Comparison of ENCODE assay signal across 22 mouse cellular contexts in genomic region chr8:70467907-70468306, GRCm38 (mm10). TPM values are rescaled to one million over a fixed set of nuclear protein-coding genes. Genes with fewer than 3 reads are reported as not detected.
DNase-seq lines count a peak whose midpoint lies in the region; ATAC-seq and TF ChIP-seq lines count a peak whose summit lies in the region.
"Had no signal": no experiment of that assay in that cellular context is flagged by ENCODE, and none has a peak within 500 bp of the region (broad histone marks: within the 10 kb centered on the region; RNA-seq: fewer than 3 reads in every experiment).

No protein-coding gene starts in this region.

- H3K27ac ChIP-seq in heart, adult 2 months = peak overlapping the region; percentile 71; the same call in 1 of the 2 replicates
- no peak overlapping the region for H3K27ac ChIP-seq in kidney, embryonic 16.5 days (ENCODE audit: low read length)
- H3K27ac ChIP-seq in liver, adult 2 months (replicated peaks; ENCODE audit: insufficient read depth, low read depth, low read length) = no peak overlapping the region
- H3K27ac ChIP-seq: hindbrain, embryonic 14.5 days had no signal

- TF ChIP-seq EP300 in heart, adult 2 months (IDR thresholded peaks at IDR 0.05; ENCODE audit: insufficient read depth, low read depth, low read length) = no peak

- peaks cover 37% of the 10 kb centered on the region for H3K4me1 ChIP-seq in heart, adult 2 months (ENCODE audit: control insufficient read depth, insufficient read depth, low read length)
- peaks cover 11% of the 10 kb centered on the region for H3K4me1 ChIP-seq in kidney, embryonic 16.5 days (ENCODE audit: insufficient read depth, low read length)
- peaks cover 21% of the 10 kb centered on the region for H3K4me1 ChIP-seq in liver, adult 2 months (ENCODE audit: control insufficient read depth, insufficient read depth, low read length)

- TF ChIP-seq CTCF in heart, adult 2 months (IDR thresholded peaks at IDR 0.05) = no peak
- no peak for TF ChIP-seq CTCF in liver, adult 2 months (IDR thresholded peaks at IDR 0.05; ENCODE audit: low read depth, low read length)

- no peak for DNase-seq in heart, adult 2 months
- DNase-seq in heart, adult 18-20 months = no peak
- no peak for DNase-seq in kidney, adult 18-20 months
- DNase-seq in liver, adult 2 months (ENCODE audit: extremely low read depth, low read depth, low spot score) = peak; percentile 15
- no peak for DNase-seq in liver
- no peak for DNase-seq in thymus, postnatal 10 days (ENCODE audit: low spot score in 2 of 2)
- DNase-seq: adrenal gland, adult 2 months; adrenal gland, postnatal 25 days; cerebellum, adult 18-20 months; cerebellum, adult 9-11 months; cerebellum, postnatal 36 days; gastrocnemius, postnatal 36 days had no signal

- no peak overlapping the region for H3K4me3 ChIP-seq in heart, adult 2 months
- H3K4me3 ChIP-seq in kidney, embryonic 16.5 days (ENCODE audit: low read length) = no peak overlapping the region
- no peak overlapping the region for H3K4me3 ChIP-seq in liver, adult 2 months (ENCODE audit: insufficient read depth, low read depth, low read length)
- H3K4me3 ChIP-seq in myocyte = no peak overlapping the region
- H3K4me3 ChIP-seq: embryonic facial prominence, embryonic 15.5 days; erythroblast, embryonic 14.5 days; forebrain, embryonic 10.5 days; hindbrain, embryonic 10.5 days had no signal

- ATAC-seq in kidney, embryonic 16.5 days (ENCODE audit: low FRiP score, low TSS enrichment) = 0 out of 2 replicates have a peak, but pooled peaks have one; percentile 3
- ATAC-seq: forebrain, embryonic 14.5 days had no signal

- H3K9ac ChIP-seq in heart, adult 2 months (ENCODE audit: low read depth, low read length) = no peak overlapping the region
- no peak overlapping the region for H3K9ac ChIP-seq in kidney, embryonic 16.5 days (replicated peaks; ENCODE audit: low read length)
- no peak overlapping the region for H3K9ac ChIP-seq in liver, adult 2 months (ENCODE audit: low read depth, low read length)
- H3K9ac ChIP-seq: embryonic facial prominence, embryonic 15.5 days; hindbrain, embryonic 14.5 days had no signal

- H3K4me2 ChIP-seq in kidney, embryonic 16.5 days (replicated peaks; ENCODE audit: low read depth, low read length) = no peak overlapping the region
- peak overlapping the region; percentile 54 for H3K4me2 ChIP-seq in myocyte (ENCODE audit: low read depth)
- H3K4me2 ChIP-seq: embryonic facial prominence, embryonic 15.5 days; hindbrain, embryonic 14.5 days had no signal

- no peaks in the 10 kb centered on the region; the same call in 1 of the 2 replicates for H3K79me2 ChIP-seq in heart, adult 2 months (replicated peaks; ENCODE audit: control insufficient read depth, insufficient read depth, low read length)
- peaks cover 4% of the 10 kb centered on the region; the same call in 1 of the 2 replicates for H3K79me2 ChIP-seq in liver, adult 2 months (ENCODE audit: control insufficient read depth, insufficient read depth, low read length)
- peaks cover 72% of the 10 kb centered on the region for H3K79me2 ChIP-seq in myocyte (ENCODE audit: control insufficient read depth, insufficient read depth)

- no peak for TF ChIP-seq POLR2A in heart, adult 2 months (IDR thresholded peaks at IDR 0.05; ENCODE audit: insufficient read depth, low read depth, low read length)
- no peak for TF ChIP-seq POLR2A in liver, adult 2 months (IDR thresholded peaks at IDR 0.05; ENCODE audit: extremely low read depth, insufficient read depth, low read length)
- no peak for TF ChIP-seq POLR2A in myocyte (IDR thresholded peaks at IDR 0.05; ENCODE audit: insufficient read length, low read depth)

- no peak overlapping the region for H3ac ChIP-seq in myocyte (ENCODE audit: control insufficient read depth, insufficient read length)

- intact Hi-C loops in heart, adult 2 months (cut with DNase I) = no loop called here

- 63% methylated on average over 1 of the region's 1 CpGs for WGBS in heart, adult 2 months
- 50% methylated on average over 1 of the region's 1 CpGs for WGBS in kidney, embryonic 16.5 days
- WGBS in liver, adult 2 months = 56% methylated on average over 1 of the region's 1 CpGs

- no peaks in the 10 kb centered on the region for H3K27me3 ChIP-seq in heart, adult 2 months (ENCODE audit: control insufficient read depth, insufficient read depth, low read length)
- H3K27me3 ChIP-seq in kidney, embryonic 16.5 days (ENCODE audit: insufficient read depth, low read length) = no peaks in the 10 kb centered on the region
- H3K27me3 ChIP-seq in liver, adult 2 months (ENCODE audit: control insufficient read depth, insufficient read depth, low read length) = no peaks in the 10 kb centered on the region
- no peaks in the 10 kb centered on the region for H3K27me3 ChIP-seq in myocyte (ENCODE audit: control insufficient read depth, insufficient read depth, insufficient read length)
- H3K27me3 ChIP-seq: embryonic facial prominence, embryonic 15.5 days had no signal

- H3K9me3 ChIP-seq in kidney, embryonic 16.5 days (ENCODE audit: low read length) = no peaks in the 10 kb centered on the region
- H3K9me3 ChIP-seq: embryonic facial prominence, embryonic 15.5 days; forebrain, embryonic 10.5 days; hindbrain, embryonic 10.5 days had no signal

- H3K36me3 ChIP-seq in heart, adult 2 months (ENCODE audit: control insufficient read depth, insufficient read depth, low read length) = no peaks in the 10 kb centered on the region
- H3K36me3 ChIP-seq in kidney, embryonic 16.5 days (ENCODE audit: insufficient read depth, low read length) = no peaks in the 10 kb centered on the region
- H3K36me3 ChIP-seq in liver, adult 2 months (ENCODE audit: control insufficient read depth, insufficient read depth, low read length) = no peaks in the 10 kb centered on the region
- peaks cover 4% of the 10 kb centered on the region for H3K36me3 ChIP-seq in myocyte (ENCODE audit: control insufficient read depth, insufficient read depth)

TF ChIP-seq in myocyte, 11 proteins besides CTCF, POLR2A, EP300 and RAD21:
- TF ChIP-seq MAX (IDR thresholded peaks at IDR 0.05; ENCODE audit: low read depth) = no peak
- TF ChIP-seq MYOD1 (IDR thresholded peaks at IDR 0.05; ENCODE audit: control insufficient read depth in 1 of 3, insufficient read length in 2 of 3, low read depth in 2 of 3) = no peak
- no peak for TF ChIP-seq MYOG (IDR thresholded peaks at IDR 0.05; ENCODE audit: control insufficient read depth in 1 of 3, insufficient read depth in 1 of 3, insufficient read length in 2 of 3, low read depth in 2 of 3)
- TF ChIP-seq POLR2AphosphoS2 (IDR thresholded peaks at IDR 0.05; ENCODE audit: insufficient read length, low read depth) = no peak
- no peak for TF ChIP-seq TCF12 (IDR thresholded peaks at IDR 0.05; ENCODE audit: insufficient read depth, poor library complexity, severe bottlenecking)
- TF ChIP-seq TCF3 (IDR thresholded peaks at IDR 0.05; ENCODE audit: insufficient read length, low read depth) = no peak
TF ChIP-seq in myocyte: peak in this region for 0.

RNA-seq across cellular contexts. Expression of gene Klhl26, which starts 8.9 kb away (rescaled TPM):
- total RNA-seq in heart, adult 2 months (2021) = 1 to 10 TPM; 8.1 to 8.6 TPM
- 18.8 and 21.2 TPM in 2 replicates for polyA plus RNA-seq in heart, adult 2 months (2012; rRNA removed)
- total RNA-seq in heart, adult 18-20 months (2021) = 1 to 10 TPM; 8.4 to 9.7 TPM
- 25.0 and 26.8 TPM in 2 replicates for polyA plus RNA-seq in kidney, embryonic 16.5 days (2015; fragmentation: Nextera tagmentation; extraction: Ambion mirVana)
- total RNA-seq in liver, adult 2 months (2014; rRNA removed) = 3.5 and 4.5 TPM in 2 replicates
- 13.7 and 15.3 TPM in 2 replicates for polyA plus RNA-seq in liver, adult 2 months (2012; rRNA removed)
- polyA plus RNA-seq in myocyte (2012; fragmentation: generic; extraction: Trizol) = 32.5 TPM

RNA-seq across cellular contexts. Expression of gene Tmem59l, which starts 19.3 kb away (rescaled TPM):
- total RNA-seq in heart, adult 2 months (2021) = not detected
- polyA plus RNA-seq in heart, adult 2 months (2012; rRNA removed) = 0.21 and 0.53 TPM in 2 replicates
- not detected for total RNA-seq in heart, adult 18-20 months (2021)
- polyA plus RNA-seq in kidney, embryonic 16.5 days (2015; fragmentation: Nextera tagmentation; extraction: Ambion mirVana) = 6.5 and 7.0 TPM in 2 replicates
- total RNA-seq in liver, adult 2 months (2014; rRNA removed) = 0.34 TPM in 1 of 2 replicates, not detected in the other
- polyA plus RNA-seq in liver, adult 2 months (2012; rRNA removed) = 0.10 TPM in 1 of 2 replicates, not detected in the other
- polyA plus RNA-seq in myocyte (2012; fragmentation: generic; extraction: Trizol) = 0.04 TPM
- total RNA-seq: gastrocnemius, adult 8-10 months; gastrocnemius, postnatal 36 days; heart, postnatal 10 days had no signal
- polyA plus RNA-seq: erythroblast, embryonic 14.5 days had no signal

RNA-seq across cellular contexts. Expression of gene Crlf1, which starts 25.1 kb away (rescaled TPM):
- under 1 TPM; 0.68 to 0.89 TPM for total RNA-seq in heart, adult 2 months (2021)
- polyA plus RNA-seq in heart, adult 2 months (2012; rRNA removed) = 0.38 and 2.3 TPM in 2 replicates
- total RNA-seq in heart, adult 18-20 months (2021) = under 1 TPM; 0.20 to 0.62 TPM
- 29.3 and 30.7 TPM in 2 replicates for polyA plus RNA-seq in kidney, embryonic 16.5 days (2015; fragmentation: Nextera tagmentation; extraction: Ambion mirVana)
- not detected in 2 replicates for total RNA-seq in liver, adult 2 months (2014; rRNA removed)
- not detected in 2 replicates for polyA plus RNA-seq in liver, adult 2 months (2012; rRNA removed)
- polyA plus RNA-seq in myocyte (2012; fragmentation: generic; extraction: Trizol) = 99.1 TPM

RNA-seq across cellular contexts. Expression of gene Crtc1, which starts 28.5 kb away (rescaled TPM):
- 1 to 10 TPM; 7.4 to 8.1 TPM for total RNA-seq in heart, adult 2 months (2021)
- polyA plus RNA-seq in heart, adult 2 months (2012; rRNA removed) = 13.7 and 14.9 TPM in 2 replicates
- total RNA-seq in heart, adult 18-20 months (2021) = 1 to 10 TPM; 7.8 to 9.0 TPM
- polyA plus RNA-seq in kidney, embryonic 16.5 days (2015; fragmentation: Nextera tagmentation; extraction: Ambion mirVana) = 19.9 and 22.3 TPM in 2 replicates
- total RNA-seq in liver, adult 2 months (2014; rRNA removed) = 1.2 and 1.9 TPM in 2 replicates
- 6.9 and 8.2 TPM in 2 replicates for polyA plus RNA-seq in liver, adult 2 months (2012; rRNA removed)
- polyA plus RNA-seq in myocyte (2012; fragmentation: generic; extraction: Trizol) = 9.6 TPM

RNA-seq across cellular contexts. Expression of gene Rex1bd, which starts 38.6 kb away (rescaled TPM):
- 100 to 1,000 TPM; 111 to 118 TPM for total RNA-seq in heart, adult 2 months (2021)
- polyA plus RNA-seq in heart, adult 2 months (2012; rRNA removed) = 129 and 145 TPM in 2 replicates
- 100 to 1,000 TPM; 113 to 128 TPM for total RNA-seq in heart, adult 18-20 months (2021)
- 133 and 135 TPM in 2 replicates for polyA plus RNA-seq in kidney, embryonic 16.5 days (2015; fragmentation: Nextera tagmentation; extraction: Ambion mirVana)
- total RNA-seq in liver, adult 2 months (2014; rRNA removed) = 60.8 and 75.2 TPM in 2 replicates
- 141 and 152 TPM in 2 replicates for polyA plus RNA-seq in liver, adult 2 months (2012; rRNA removed)
- 259 TPM for polyA plus RNA-seq in myocyte (2012; fragmentation: generic; extraction: Trizol)
